Mouse (Mus musculus): Measurements from ENCODE around the gene Htr2a.

The Htr2a gene

DNA sequence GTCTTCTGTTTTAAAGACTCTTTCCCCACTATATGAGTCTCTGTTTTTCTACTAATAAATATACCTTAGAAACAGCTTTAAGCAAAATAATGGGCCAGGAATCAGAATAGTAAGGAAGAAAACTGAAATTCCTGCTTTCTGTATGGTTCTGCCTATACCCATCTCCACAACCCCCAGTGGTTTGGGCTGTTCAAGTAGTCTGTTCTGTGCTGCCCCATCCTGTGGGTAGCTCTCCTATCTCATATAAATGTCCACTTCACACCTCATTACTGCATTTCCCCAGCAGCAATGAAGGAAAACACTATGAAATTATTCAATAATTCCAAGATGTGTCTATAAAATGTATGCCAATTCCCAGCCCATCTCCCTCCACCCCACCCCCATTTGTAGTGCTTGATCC is 56.8 kb downstream of the Htr2a start:
- DNase-seq (ENCODE audit: low spot score): no peak

DNA sequence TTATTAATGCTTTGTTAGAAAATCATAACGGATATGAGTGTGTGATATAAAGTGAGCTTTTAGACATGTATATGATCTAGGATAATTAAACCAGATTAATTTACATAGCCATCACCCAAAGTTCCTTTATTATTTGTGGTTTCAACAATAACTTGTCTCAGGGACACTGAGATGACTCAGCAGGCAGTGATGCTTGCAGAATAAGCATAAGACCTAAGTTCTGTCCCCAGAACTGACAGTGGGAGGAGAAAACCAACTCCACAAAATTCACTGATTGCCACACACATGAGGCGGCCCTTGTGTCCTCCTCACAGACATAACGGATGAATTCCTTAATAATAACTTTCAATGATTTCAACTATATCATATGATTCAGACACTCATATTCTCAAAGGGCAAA is 58.6 kb downstream of the Htr2a start:
- no peak for DNase-seq (ENCODE audit: low spot score)

DNA sequence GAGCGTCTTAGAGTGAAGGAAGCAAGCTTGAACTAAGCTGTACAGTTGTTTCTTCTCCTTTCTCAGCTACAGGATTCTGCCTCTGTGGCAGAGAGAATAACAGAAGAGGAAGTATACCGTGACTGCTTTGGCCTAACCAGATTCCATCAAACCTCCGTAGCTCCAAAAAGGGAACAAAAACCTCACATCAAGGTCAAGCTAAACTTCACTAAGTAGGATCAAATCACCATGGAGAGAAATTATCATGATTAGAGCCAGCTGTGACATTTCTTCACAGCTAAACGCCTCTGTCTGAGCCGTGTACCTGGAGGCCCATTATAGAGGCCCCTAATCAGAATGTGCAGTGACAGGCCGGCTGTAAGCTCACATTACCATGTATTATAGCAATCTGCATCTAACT is 63.3 kb downstream of the Htr2a start:
- DNase-seq (ENCODE audit: low spot score): no peak

DNA sequence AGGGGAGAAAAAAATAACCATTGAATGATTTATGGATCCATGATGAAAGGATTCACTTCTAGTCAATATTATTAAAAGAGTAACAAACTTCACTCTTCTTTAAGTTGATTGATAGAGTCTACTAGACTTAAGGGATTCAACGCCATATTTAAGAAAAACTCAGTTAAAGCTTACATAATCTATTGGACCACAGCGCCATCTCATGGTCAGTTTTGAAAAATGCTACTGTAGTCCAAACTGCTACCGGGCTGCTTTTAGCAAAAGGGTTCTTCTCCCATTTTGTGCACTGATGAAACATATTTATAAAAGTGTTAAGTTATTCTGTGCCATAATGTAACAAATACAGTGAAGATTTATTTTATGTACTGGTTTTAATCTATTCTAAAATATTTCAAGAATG is 68.4 kb downstream of the Htr2a start:
- DNase-seq (ENCODE audit: low spot score): peak; percentile 24

DNA sequence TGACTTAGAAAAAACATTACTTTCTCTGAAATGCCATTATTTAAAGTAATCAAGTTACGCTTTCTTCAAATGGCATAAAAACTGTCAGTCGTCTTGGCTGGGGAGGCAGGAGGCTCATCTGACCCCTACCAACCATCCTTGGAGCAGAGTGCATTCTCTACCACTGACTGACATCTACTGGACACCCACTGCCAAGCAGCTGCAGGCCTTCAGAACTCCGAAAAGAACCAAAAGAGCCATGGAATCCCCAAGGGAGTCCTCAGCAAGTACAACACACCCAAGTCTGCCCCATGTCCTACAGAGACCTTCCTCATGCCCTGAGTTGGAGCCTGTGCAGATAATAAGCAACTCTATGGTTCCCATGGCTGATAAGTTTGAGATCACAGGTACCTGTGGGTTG is 82.9 kb downstream of the Htr2a start:
- no peak for DNase-seq (ENCODE audit: low spot score)

DNA sequence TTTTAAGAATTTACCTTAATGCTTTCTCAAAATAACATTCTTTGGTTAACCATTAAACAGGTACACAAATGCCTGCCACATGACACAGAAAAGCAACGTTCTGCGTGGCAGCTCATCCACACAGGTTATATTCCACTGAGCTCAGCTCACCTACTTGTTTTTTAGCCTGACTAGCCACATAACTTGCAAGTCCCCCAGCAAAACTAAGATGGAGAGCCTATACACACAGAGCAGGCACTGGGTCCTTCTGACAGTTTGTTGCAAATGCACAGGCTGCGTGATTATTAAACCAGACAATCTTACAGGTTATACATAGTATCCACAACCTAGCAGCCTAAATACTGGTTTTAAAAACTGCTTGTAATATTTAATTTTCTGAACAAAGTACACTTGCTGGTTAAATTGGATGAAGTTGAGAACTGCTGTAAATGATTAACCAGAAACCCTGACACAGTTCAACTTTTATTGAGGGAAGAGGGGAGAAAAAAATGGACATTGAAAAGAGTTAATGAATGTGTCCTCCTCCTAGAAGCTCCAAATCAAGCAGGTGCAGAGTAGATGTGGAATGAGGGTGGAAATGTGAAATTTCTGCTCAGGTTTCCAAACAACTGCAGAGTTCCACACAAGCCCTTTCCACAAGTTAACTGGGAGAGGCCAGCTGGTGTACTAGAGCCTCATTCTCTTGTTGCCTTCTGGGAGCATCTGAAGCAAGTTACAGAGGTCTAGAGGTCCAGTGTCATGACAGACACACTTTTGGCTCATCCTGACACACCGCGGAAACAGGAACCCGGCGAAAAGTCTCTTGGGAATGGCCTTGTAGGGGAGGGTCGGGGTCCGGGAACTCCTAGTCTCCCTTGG is 90.8 kb downstream of the Htr2a start:
- no peak for DNase-seq (ENCODE audit: low spot score)

DNA sequence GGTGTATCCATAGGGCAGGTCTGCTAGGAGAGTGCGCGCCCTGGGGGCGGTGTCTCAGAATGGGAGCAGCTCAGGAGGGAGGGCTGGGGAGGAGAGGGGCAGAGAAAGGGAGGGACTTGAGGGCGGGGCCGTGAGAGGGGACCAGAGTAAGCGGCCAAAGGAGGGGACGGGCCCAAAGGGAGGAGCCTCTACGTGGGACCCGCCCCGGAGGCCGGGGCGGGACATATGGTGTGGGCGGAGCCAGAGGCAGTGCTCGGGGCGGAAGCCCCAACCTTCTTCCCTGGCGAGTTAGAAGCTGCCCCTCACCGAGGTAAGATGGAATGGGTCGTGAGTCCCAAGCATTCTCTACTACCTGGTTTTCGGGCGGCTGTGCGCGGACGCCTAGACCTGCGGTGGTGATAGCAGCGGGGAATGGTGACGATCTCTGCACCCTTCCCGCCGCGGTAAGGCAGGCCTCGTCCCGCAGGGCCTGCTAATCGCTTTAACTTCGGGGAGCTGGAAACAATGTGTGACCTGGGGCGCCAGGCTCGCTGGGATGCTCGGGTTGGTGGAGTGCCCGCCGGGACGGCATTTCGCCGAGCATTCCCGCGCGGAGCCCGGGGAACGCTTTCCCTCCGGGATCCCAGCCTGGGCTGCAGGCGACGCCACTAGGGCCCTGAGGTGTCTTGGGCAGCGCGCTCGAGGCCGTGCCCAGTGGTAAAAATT is 91.6 kb downstream of the Htr2a start, which contains the start of gene Esd:
TSS of gene Esd (plus strand) at position 219 of the 705 bp plus-strand sequence.
- peak; percentile 76 for DNase-seq (ENCODE audit: low spot score)

DNA sequence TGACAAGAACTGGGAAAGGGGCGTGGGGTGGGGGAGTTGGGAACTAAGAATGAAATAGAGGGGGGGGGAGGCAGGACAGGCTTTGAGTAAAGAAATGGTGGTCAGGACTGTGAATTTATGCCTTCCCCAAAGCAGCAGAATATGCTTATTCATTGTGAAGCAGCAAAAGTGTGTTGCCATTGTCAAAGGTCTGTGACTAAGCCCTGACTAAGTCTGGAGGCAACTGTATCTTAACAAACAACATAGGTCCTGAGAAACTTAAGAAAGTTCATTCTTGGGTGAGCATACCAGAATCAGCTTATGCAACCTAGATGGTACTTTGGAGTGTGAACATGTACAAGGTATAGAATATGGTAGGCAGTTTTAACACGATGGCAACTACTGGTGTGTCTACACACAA is 92.8 kb downstream of the Htr2a start:
- DNase-seq (ENCODE audit: low spot score): no peak

DNA sequence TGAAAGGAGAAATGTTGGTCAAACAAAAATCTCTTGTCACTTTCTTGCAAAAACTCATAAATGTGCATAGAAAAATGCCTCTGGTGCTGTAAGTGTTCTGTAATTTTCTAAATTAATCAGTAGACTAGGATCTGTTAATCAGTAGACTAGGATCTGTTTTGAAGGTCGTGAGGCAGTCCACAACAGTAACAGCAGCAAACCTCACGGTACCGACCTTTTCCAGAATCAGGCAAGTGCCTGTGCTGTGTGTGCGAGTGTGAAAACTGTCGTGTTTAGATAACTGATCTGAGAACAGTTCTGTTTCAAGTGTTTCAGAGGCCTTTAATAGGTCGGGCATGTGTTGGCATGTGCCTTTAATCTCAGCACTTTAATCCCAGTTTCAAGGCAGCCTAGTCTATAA is 94.8 kb downstream of the Htr2a start:
- no peak for DNase-seq (ENCODE audit: low spot score)

DNA sequence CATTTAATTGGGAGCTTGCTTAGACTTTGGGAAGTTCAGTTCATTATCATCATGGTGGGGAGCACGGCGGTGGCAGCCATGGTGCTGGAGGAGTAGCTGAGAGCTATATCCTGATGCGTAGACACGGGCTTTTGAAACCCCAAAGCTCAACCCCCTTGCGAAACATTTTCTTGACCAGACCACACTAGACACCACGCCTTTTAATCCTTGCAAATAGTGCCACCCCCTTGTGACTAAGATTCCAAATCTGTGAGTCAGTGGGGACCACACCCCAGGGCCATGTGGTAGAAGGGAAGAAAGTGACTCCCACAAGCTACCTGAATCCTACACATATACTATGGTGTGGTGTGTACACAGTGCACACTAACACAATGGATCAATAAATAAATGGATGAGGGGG is 96.2 kb downstream of the Htr2a start:
- no peak for DNase-seq (ENCODE audit: low spot score)
